Mouse (Mus musculus) liver, postnatal 0 days (tissue): ENCODE data around the gene Sart3.

Experiments used
- CTCF ChIP-seq: sonication (generic); IDR thresholded peaks from 2 replicates; pipeline ENCODE4 v1.5.1; 2016; ENCODE audit warnings: antibody characterized with exemption, low read depth
- EP300 ChIP-seq: IDR thresholded peaks from 2 replicates; pipeline ENCODE4 v1.6.1; 2016; ENCODE audit warnings: antibody characterized with exemption, low read depth, mild to moderate bottlenecking

DNA sequence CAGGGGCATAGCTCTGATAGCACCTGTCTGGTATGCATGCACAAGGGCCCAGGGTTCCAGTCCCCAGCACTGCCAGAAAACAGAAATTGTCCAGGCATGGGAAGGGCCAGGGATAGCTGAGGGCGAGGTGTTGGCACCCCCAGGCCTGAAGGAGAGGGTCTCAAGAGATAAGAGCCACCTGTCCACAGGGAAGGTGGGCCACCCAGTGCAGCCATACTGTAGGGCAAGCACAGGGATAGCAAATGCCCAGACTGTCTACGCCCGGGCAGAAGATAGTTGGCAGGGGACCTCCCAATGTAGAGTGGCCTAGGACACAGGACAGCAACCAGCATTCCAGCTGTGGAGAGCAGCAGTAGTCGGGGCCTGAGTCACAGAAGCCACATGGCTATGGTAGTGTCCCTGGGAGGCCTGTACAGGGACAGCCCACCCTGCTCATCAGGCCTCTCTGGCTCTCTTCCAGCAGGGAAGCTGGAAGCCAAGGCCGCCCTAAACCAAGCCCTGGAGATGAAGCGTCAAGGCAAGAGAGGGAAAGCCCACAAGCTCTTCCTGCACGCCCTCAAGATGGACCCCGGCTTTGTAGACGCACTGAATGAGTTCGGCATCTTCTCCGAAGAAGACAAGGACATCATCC is 34.6 kb downstream of the Sart3 start:
- TF ChIP-seq CTCF (no peak), EP300 (no peak)
